Mouse (Mus musculus): Measurements from ENCODE around the gene Zc3h6. TPM values are rescaled to one million over a fixed set of nuclear protein-coding genes. Genes with fewer than 3 reads are reported as not detected.

Zc3h6 gene
- total RNA-seq, 2 experiments from 2014 or later, result 4.6 to 6.8 TPM

Small RNA genes within 50 kb of the gene (microRNA-seq; reads per million reads assigned to microRNA genes)
- 0 reads per million in 2 experiments for gene Gm22859

Other genes with a start within 250 kb of the Zc3h6 start
- gene Tmem87b, start 149.3 kb upstream of the Zc3h6 start, total RNA-seq (2021), result 10 to 100 TPM; 13.0 to 13.3 TPM
- gene Fbln7, start 104.4 kb upstream of the Zc3h6 start, total RNA-seq (2021), result 10 to 100 TPM; 10.3 to 10.5 TPM
- 1 to 10 TPM; 4.5 to 5.8 TPM for gene Zc3h8, start 23.3 kb upstream of the Zc3h6 start, total RNA-seq (2021)
- 10 to 100 TPM; 13.8 to 16.8 TPM for gene Gm10762, start 323 bp downstream of the Zc3h6 start, total RNA-seq (2021)
- under 1 TPM in 1 of 2 experiments, not detected in 1; 0.04 TPM for gene Vinac1, start 80.8 kb downstream of the Zc3h6 start, total RNA-seq (2021)
- gene Ttl, start 98.5 kb downstream of the Zc3h6 start, total RNA-seq (2021), result 1 to 10 TPM; 5.6 to 7.3 TPM
- 10 to 100 TPM in 1 of 2 experiments, 1 to 10 TPM in 1; 9.0 to 10.0 TPM for gene Polr1b, start 133.6 kb downstream of the Zc3h6 start, total RNA-seq (2021)
- gene Chchd5, start 162.3 kb downstream of the Zc3h6 start, total RNA-seq (2021), result 1 to 10 TPM; 7.9 to 9.1 TPM
- 1 to 10 TPM; 4.5 to 5.1 TPM for gene Slc20a1, start 231.4 kb downstream of the Zc3h6 start, total RNA-seq (2021)

Data from gastrocnemius, postnatal 14 days (tissue).